Mouse (Mus musculus): Measurements from ENCODE around the gene Slc15a2. TPM values are rescaled to one million over a fixed set of nuclear protein-coding genes. Genes with fewer than 3 reads are reported as not detected.

The Slc15a2 gene
- total RNA-seq (2021): 1 to 10 TPM; 1.6 TPM

DNA sequence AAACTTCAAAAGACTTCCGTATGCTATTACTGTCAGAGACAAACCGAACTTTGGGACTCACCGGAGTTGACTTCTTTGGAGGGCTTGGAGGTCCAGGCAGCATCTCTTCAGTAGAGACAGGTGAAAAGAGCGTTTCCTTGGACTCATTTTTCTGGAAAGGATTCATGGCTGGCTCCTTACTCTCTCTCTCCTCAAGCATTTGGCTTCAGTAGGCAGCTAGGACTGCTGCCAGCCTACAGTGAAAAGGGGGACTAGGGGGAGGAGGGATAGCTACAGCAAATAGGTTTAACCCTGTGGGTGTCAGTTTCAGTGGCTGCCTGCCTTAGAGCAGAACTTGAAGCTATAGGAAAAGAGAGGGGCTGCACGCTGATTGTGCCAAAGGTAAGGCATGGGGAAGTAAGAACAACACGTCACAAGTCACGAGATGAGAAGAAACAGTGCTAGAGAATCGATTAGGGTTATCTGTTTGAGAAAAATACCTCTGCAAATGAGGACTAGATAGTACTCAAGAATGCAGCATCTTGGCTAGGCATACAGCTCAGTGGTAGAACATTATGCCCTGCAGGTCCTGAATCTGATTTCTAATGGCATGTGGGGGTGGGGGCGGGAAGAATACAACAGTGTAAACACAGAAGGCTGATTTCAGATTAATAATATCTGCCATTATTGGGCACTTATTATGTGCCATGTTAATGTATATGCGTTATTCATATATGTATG lies at the start of gene Slc15a2:
TSS of gene Slc15a2 (minus strand) at position 369 of the 720 bp plus-strand sequence.
- intact Hi-C loops (cut with DNase I): no loop called here
- no peak for DNase-seq (ENCODE audit: low spot score)

DNA sequence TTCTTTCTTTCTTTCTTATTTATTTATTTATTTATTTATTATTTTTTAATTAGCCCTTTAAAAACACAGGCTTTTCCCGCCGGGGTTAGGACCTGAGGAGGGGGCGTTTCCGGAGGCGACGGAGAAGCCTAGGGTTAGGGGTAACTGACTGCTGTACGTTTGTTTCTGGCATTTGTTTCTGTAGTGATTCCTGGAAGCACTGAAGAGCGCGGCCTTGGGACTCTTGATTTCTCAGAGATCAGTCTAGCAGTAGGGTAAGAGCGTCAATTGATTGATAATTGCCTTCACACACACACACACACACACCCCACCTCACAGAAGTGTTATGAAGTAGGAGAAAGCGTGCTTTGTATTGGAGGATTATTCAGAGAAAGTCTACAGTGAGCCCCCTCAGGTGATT lies 44.1 kb upstream of the Slc15a2 start:
- intact Hi-C loops (cut with DNase I): loop anchor here (2.0 kb wide), 1 partner anchor 46 kb away; the partner anchor contains the start of genes Eaf2 and Golgb1

DNA sequence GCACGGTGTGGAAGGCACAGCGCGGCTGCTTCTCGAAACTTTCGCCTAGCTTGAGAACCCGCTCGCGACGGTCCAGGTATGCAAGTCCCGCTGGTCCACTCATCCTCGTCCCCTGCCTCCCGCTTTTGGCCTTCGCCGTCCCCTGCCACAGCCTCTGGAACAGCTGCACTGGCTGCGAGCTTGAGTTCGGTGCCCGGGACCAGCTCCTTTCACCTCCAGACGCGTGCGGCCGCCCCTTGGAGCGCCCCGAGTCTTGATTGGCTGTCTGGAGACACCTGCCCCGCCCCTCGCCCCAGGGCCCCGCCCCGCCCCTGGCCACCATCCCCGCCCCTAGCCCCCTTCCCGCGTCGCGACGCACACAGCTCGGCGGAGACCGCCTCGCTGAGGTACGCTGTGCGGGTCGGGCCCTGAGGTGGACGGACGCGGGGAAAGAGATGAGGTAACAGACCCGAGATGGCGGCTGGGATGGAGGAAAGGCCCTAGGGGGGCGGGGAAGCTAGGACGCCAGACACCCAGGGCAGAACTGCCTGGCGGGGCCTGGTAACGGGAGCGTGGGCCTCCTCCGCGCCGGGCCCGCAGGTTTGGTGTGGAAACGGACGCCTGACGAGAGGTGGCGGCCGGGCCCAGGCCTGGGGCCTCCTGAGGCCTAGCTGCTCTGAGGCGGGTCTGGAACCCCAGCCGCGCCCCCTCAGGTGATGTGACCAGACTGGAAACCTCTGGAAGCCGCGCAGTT lies 43.5 kb upstream of the Slc15a2 start, which contains the start of gene Iqcb1:
TSS of gene Iqcb1 (plus strand) at position 332 of the 733 bp plus-strand sequence.
- peak; percentile 71 for DNase-seq (ENCODE audit: low spot score)
- intact Hi-C loops (cut with DNase I): loop anchor here (2.0 kb wide), 1 partner anchor 47 kb away; the partner anchor contains the start of genes Eaf2 and Golgb1

More for the DNA sequence above, 44.1 kb upstream of the Slc15a2 start:
- DNase-seq (ENCODE audit: low spot score): no peak

DNA sequence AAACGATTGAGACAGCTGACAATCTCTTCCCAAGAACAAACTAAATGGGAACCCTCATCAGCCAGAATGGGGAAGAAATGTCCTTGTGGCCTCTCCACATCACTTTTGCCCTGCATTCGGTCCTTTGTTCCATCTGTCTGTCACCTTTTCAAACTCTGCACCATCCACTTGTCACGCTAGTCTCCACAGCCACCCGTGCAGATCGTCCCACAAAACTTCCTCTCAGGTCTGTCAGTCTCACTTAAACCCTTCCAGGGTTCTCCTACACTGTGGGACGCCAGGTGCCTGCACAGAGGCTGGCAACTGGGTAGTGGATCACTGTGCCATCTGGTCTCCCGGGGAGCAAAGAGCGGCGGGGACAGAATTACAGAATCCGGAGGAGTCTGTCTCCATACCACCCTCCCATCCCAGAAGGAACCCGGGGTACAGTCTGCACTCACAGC lies 42.9 kb upstream of the Slc15a2 start:
- intact Hi-C loops (cut with DNase I): loop anchor here (2.0 kb wide), 1 partner anchor 47 kb away; the partner anchor contains the start of genes Eaf2 and Golgb1
- DNase-seq (ENCODE audit: low spot score): no peak

DNA sequence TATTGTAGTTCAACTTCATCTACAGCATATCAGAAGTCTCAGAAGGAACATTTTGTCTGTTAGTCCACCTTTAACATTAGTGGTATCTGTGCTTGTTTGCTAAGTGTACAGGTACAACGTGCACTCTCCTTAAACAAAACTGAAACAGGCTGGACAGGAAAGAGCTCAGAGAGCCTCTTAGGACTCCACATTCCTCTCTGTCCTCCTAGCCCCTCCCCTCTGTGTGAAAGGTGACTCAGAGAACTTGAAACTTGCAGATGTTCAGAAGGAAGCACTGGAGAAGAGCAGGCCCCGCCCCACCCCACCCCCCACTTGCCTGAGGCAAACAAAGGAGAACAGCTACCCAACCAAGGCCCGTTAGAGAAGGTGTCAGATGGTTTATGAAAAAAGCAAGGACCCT lies 36.7 kb upstream of the Slc15a2 start:
- DNase-seq (ENCODE audit: low spot score): no peak
- intact Hi-C loops (cut with DNase I): no loop called here

DNA sequence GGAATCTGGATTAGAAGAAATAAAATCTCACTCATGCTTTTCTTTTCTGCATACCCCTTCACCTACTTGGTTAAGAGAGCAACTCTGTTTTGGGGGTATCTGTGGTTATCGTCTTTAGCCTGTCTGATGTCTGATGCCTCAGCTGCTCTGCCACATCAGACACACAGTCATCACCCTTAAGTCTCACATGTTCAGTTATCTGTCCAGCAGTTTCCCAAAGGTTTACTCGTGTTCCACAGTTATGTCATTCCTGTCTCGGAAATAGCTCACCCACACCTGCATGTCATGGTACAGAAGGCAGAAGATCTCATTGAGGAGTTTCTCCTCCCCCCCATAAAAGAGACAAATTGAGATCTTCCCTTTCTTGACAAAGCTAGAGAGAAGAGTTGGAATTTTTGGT lies 36.0 kb upstream of the Slc15a2 start:
- intact Hi-C loops (cut with DNase I): no loop called here

DNA sequence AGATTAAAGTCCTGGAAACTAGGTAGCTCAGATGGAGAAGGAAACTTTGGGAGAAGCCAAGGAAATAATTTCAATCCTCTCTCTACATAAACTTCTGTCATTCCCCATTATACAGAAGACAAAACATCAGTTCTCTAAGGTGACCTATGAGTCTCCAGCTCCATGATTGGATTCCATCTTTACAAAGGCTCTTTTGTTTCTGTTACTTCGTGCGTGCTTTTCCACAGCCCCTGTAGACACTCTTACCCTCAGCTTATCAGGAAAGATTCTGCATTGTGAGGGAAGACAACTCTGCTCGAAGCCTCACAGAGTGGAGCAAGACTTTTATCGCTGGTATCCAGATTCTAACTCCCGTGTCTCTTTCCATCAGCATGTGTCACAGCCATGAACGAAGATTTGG lies 35.3 kb upstream of the Slc15a2 start:
- DNase-seq (ENCODE audit: low spot score): no peak
- intact Hi-C loops (cut with DNase I): no loop called here

More for the DNA sequence above, 36.0 kb upstream of the Slc15a2 start:
- DNase-seq (ENCODE audit: low spot score): no peak

DNA sequence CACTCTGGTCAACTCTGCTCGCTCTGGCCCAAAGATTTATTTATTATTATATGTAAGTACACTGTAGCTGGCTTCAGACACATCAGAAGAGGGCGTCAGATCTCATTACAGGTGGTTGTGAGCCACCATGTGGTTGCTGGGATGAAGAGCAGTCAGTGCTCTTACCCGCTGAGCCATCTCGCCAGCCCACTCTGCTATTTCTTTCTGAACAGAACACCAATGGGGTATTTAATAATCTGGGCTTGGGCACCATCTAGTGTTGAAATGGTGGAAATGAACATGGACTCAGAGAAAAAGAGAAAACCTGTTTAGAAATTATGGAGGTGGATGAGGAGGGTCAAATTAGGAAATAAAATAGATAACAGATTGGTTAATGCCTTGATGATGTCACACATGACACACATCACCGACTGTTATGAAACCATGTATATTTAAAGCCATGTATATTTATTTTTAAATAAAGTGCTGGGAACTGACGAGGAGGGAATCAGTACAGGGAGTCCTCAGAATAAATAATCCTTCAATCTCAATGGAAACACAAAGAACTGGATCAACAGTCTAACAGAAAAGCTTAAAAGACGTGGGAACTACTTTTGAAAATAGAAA lies 32.7 kb upstream of the Slc15a2 start:
- peak; percentile 26 for DNase-seq (ENCODE audit: low spot score)
- intact Hi-C loops (cut with DNase I): loop anchor here (1.0 to 5.0 kb wide), 3 partner anchors 95 to 950 kb away; no protein-coding TSS in a partner anchor

DNA sequence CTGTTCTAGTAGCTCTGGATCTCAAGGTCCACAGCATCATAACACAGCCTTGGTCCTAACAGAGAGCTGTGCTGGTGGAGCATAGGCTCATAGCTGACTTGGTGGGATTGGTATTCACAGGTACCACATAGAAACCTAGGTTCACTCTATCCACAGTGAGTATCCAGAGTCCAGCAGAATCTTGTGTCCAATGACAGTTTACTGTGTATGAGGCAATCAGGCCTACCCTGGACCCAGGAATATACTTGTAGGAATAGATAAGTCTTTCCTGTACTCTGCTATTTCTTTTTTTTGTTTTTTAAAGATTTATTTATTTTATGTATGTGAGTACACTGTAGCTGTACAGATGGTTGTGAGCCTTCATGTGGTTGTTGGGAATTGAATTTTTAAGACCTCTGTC lies 32.2 kb upstream of the Slc15a2 start:
- intact Hi-C loops (cut with DNase I): loop anchor here (1.0 to 5.0 kb wide), 3 partner anchors 95 to 950 kb away; no protein-coding TSS in a partner anchor
- no peak for DNase-seq (ENCODE audit: low spot score)

DNA sequence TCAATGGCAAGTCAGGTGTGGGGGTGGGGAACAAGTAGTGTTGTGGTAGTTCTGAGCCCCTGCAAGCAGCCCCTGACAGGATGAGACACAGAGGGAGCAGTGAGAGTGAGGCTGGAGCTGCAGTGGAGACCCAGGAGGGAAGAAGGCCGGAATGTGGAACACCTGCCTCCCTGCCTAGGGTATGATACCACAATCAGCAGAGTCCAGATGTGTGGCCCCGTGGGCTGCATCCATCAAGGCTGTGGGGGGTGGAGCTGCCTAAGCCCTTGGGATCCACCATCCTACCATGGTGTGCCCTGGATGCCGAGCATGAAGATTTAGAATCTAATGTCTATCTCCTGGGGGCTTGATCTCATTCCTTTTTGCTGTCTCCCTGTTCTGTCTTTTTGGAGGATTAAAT lies 28.9 kb upstream of the Slc15a2 start:
- DNase-seq (ENCODE audit: low spot score): no peak
- intact Hi-C loops (cut with DNase I): no loop called here

DNA sequence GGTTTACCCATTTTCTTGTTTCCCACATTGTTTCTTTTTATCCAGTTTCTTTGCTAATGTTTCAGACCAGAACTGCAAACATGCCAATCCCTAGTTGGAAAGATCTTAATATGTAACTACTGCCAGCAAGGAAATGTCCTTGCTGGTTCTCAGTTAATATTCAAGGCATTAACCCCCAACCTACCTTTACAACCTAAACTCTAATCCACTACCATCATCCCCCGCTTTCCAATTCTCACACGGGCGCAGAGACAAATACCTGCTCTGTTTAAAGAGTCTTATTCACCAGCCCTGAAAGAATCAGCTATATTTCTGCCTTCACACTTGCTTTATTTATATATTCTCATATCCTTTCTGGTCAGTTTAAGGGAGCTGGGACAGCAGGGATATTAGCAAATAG lies 23.9 kb upstream of the Slc15a2 start:
- intact Hi-C loops (cut with DNase I): no loop called here
- no peak for DNase-seq (ENCODE audit: low spot score)

DNA sequence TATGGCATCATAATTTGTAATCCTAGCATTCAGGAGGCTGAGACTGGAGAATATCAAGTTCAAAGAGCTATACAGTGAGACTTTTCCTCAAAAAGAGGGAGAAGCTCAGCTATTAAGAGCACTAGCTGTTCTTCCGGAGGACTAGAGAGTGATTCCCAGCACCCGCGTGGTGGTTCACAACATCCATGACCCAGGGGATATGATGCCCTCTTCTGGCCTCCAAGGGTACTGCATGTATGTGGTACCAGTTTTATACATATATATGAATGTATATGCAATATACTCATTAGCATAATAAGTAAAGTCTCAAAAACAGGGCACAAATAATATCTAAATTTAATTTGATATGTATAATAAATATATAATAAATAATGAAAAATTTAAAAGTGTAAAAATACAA lies 17.6 kb upstream of the Slc15a2 start:
- intact Hi-C loops (cut with DNase I): no loop called here
- DNase-seq (ENCODE audit: low spot score): no peak

DNA sequence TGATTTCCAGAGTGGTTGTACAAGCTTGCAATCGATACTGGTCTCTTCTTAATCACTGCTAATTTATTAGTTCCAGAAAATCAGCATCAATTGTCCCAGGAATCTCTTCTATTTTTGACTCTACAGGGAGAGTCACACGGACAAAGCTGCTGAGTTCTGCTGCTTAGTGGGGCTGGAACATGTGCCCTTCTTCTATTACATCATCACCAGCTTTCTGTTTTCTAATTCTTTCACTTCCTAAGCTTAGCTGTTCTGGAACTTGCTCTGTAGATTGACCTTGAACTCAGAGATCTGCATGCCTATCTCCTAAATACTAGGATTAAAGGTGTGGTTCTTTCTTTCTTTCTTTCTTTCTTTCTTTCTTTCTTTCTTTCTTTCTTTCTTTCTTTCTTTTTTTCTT lies 13.6 kb upstream of the Slc15a2 start:
- DNase-seq (ENCODE audit: low spot score): no peak
- intact Hi-C loops (cut with DNase I): no loop called here

DNA sequence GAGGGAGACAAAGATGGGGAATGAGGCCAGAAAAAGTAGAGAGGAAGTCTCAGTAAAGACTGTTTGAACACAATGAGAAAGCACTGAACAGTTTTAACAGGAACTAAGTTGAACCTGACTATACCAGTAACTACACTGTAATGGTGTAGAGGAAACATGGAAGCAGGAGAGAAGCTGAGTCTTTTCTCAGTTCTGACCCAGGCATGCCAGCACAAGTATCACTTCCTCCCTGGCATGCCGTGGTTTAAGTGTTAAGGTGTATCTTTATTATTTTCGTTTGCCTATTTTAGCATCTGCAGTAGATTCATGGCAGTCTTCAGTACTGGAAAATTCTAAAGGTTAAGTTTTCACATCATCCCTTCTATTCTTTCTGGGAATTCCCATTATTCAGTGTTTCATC lies 10.2 kb upstream of the Slc15a2 start:
- intact Hi-C loops (cut with DNase I): no loop called here
- DNase-seq (ENCODE audit: low spot score): no peak

DNA sequence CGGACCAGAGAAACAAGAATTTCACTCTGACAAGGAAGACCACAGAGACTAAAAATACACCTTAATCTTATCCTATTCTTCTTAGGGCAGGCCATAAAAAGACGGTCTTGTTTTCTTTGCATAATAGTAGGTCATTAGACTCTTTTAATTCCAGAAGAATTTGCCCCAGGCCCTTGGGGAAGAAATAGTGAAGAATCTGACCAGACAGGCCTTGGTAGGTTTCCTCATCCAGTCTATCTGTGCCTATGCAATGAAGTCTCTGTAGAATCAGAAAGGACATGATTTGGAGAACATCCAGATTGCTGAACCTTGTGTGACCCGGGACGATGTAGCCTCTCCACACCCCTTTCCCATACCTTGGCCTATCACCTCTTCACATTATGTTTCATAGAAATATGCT lies 5.4 kb upstream of the Slc15a2 start:
- intact Hi-C loops (cut with DNase I): no loop called here

DNA sequence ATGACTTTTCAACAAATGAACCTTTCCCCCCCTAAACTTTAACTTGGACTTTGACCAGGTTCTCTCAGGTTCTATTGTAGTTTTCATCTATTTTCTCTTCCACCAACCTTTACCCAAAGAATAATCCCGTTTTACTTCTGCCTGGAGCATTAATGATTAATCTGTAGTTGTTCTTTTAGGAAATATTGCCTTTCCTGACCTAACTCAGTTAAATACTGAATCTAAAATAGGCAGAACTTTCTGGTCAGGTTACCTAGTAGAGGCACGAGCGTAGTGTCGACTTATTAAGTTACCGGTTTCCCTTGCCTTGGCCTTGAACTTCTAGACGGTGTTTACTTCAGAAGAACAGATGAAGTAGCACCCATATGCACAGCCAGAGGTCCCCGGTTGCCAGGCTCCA lies 1.7 kb upstream of the Slc15a2 start:
- DNase-seq (ENCODE audit: low spot score): no peak
- intact Hi-C loops (cut with DNase I): no loop called here

More for the DNA sequence above, 5.4 kb upstream of the Slc15a2 start:
- no peak for DNase-seq (ENCODE audit: low spot score)

DNA sequence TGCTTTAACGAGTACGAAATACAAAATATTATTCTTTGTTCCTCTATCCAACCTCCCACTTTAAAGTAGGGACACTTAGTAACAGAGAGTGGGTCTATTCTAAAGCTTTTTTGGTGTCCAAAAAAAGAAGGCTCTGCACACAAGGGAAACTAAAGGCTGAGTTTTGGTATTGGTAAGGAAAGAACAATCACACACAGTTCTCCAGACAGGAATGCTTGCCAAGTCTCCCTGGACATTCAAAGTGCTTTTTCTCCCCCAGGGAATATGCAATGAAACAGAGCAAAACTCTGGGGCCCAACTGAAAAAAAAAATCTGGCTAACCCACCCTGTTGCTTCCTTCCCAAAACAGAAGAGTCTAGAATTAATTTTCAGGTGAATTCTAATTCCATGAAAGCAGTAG lies 616 bp downstream of the Slc15a2 start:
- intact Hi-C loops (cut with DNase I): no loop called here
- DNase-seq (ENCODE audit: low spot score): no peak

DNA sequence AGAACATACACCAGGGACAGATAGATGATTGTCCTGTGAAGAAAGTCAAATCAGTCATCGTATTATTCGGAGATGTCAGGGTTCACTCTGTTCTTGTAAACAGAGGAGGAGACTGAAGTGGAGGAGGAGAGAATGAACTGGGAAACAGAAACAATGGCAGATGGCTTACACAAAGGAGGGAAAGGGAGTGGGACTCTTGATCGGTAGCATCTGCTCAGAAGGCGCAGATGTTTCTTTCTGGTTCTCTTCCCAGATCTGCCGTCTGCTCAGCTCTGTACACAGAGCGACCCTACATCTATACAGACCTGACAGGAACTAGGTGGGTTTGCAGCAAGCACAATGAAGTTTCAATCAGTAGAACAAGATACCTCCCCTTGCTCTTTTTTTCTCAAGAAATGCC lies 9.1 kb downstream of the Slc15a2 start:
- DNase-seq (ENCODE audit: low spot score): no peak
- intact Hi-C loops (cut with DNase I): no loop called here

DNA sequence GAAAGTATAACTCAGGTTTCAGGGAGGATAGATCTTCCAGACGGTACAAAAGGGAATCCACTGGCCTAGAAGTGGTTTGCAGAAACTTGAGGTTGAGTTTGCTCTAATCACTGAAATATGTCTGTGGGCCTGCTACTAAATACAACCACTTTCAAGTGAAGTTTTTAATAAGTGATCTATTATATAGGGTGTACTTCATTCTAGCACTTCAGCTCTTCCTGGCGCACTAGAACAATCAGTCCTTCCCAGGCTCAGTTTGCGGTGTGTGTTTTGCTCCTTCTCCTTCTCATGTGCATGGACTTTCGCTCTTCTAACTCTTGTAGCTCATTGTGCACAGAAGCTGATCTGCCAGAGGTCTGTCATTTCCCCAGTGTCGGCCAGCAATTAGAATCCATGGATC lies 11.8 kb downstream of the Slc15a2 start:
- intact Hi-C loops (cut with DNase I): no loop called here
- no peak for DNase-seq (ENCODE audit: low spot score)

DNA sequence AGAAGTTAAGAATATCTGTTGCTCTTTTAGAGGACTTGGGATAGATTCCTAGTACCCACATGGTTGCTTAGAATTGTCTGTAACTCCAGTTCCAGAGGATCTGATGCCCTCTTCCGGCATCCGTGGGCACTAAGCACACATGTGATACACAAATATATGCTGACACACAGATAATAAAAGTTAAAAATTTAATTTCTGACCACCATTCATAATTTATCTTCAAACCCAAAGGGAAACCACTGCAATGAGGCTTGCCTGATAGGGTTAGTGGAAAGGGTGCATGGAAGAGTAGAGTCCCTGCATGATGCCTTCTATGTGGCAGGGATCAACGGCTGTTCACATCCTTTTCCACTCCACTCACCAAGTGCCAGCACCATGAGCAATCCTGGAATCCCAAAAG lies 13.1 kb downstream of the Slc15a2 start:
- intact Hi-C loops (cut with DNase I): no loop called here

DNA sequence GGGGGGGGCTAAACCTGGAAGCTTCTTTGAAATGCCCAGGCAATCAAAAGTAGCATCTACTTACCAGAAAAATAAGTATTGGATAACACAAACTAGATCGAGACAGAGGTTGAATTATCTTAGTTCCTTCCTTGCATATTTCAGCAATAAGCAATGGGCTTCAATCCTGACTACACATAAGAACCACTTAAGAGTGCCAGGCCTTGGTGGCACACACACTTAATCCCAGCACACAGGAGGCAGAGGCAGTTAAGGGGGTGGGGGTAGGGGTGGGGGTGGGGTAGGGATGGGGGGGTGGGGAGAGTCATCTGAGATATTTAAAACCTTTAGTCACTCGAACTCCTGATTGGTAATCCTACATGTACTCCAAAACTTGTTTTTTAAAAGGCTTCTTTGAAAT lies 13.5 kb downstream of the Slc15a2 start:
- no peak for DNase-seq (ENCODE audit: low spot score)
- intact Hi-C loops (cut with DNase I): no loop called here

More for the DNA sequence above, 13.1 kb downstream of the Slc15a2 start:
- DNase-seq (ENCODE audit: low spot score): no peak

Measured in heart, postnatal 25 days (tissue).